Mouse (Mus musculus): ENCODE measurements at regions not wholly inside any gene's neighbourhood (a gene's known extent, or its start where the extent isn't known, plus 50 kb on each side); places are given as distances from the start of the nearest gene placed in this dataset.

GRCm38 (mm10) chr17:9279481-9279880 lies 142.4 kb upstream of the Gm17728 start:
- H3K4me3 ChIP-seq (ENCODE audit: low read depth, low read length), result no peak overlapping the region
- WGBS, result 84% methylated on average over 7 of the region's 7 CpGs
- TF ChIP-seq CTCF (IDR thresholded peaks at IDR 0.05; ENCODE audit: low read depth) (no peak), EP300 (IDR thresholded peaks at IDR 0.05; ENCODE audit: low read depth) (no peak)
- no peak overlapping the region for H3K9ac ChIP-seq (replicated peaks; ENCODE audit: low read depth, low read length)
- ATAC-seq (ENCODE audit: insufficient read depth, low read depth) (no peak), DNase-seq (ENCODE audit: low spot score) (no peak)
- no peaks in the 10 kb centered on the region for H3K36me3 ChIP-seq (replicated peaks; ENCODE audit: control insufficient read depth, insufficient read depth, low read length)
- no peak overlapping the region for H3K4me2 ChIP-seq (ENCODE audit: low read depth, low read length)
- H3K4me1 ChIP-seq (ENCODE audit: control insufficient read depth, insufficient read depth), result no peaks in the 10 kb centered on the region
- no peaks in the 10 kb centered on the region for H3K27me3 ChIP-seq (ENCODE audit: control insufficient read depth, insufficient read depth, low read length)
- no peak overlapping the region for H3K27ac ChIP-seq (ENCODE audit: low read depth)
- no peaks in the 10 kb centered on the region for H3K9me3 ChIP-seq (replicated peaks; ENCODE audit: control insufficient read depth, low read length)

GRCm38 (mm10) chr17:9281891-9282290 lies 140.0 kb upstream of the Gm17728 start:
- Histone ChIP-seq H3K4me3 (ENCODE audit: low read depth, low read length) (no peak overlapping the region), H3K27ac (ENCODE audit: low read depth) (no peak overlapping the region), H3K36me3 (replicated peaks; ENCODE audit: control insufficient read depth, insufficient read depth, low read length) (no peaks in the 10 kb centered on the region), H3K9me3 (replicated peaks; ENCODE audit: control insufficient read depth, low read length) (no peaks in the 10 kb centered on the region), H3K4me2 (ENCODE audit: low read depth, low read length) (no peak overlapping the region), H3K9ac (replicated peaks; ENCODE audit: low read depth, low read length) (no peak overlapping the region), H3K4me1 (ENCODE audit: control insufficient read depth, insufficient read depth) (no peaks in the 10 kb centered on the region), H3K27me3 (ENCODE audit: control insufficient read depth, insufficient read depth, low read length) (no peaks in the 10 kb centered on the region)
- WGBS, result 58% methylated on average over 5 of the region's 5 CpGs
- TF ChIP-seq EP300 (IDR thresholded peaks at IDR 0.05; ENCODE audit: low read depth), result no peak
- no peak for TF ChIP-seq CTCF (IDR thresholded peaks at IDR 0.05; ENCODE audit: low read depth)
- ATAC-seq (ENCODE audit: insufficient read depth, low read depth) (no peak), DNase-seq (ENCODE audit: low spot score) (no peak)

GRCm38 (mm10) chr17:9282333-9283176 lies 139.3 kb upstream of the Gm17728 start:
- 77% methylated on average over 7 of the region's 7 CpGs for WGBS

GRCm38 (mm10) chr17:9286431-9286830 lies 135.4 kb upstream of the Gm17728 start:
- no peak overlapping the region for H3K9ac ChIP-seq (replicated peaks; ENCODE audit: low read depth, low read length)
- H3K4me2 ChIP-seq (ENCODE audit: low read depth, low read length), result no peak overlapping the region
- H3K36me3 ChIP-seq (replicated peaks; ENCODE audit: control insufficient read depth, insufficient read depth, low read length), result no peaks in the 10 kb centered on the region
- no peaks in the 10 kb centered on the region for H3K27me3 ChIP-seq (ENCODE audit: control insufficient read depth, insufficient read depth, low read length)
- no peak overlapping the region for H3K4me3 ChIP-seq (ENCODE audit: low read depth, low read length)
- no peak overlapping the region for H3K27ac ChIP-seq (ENCODE audit: low read depth)
- 0 out of 2 replicates have a peak, but pooled peaks have one; percentile 8 for TF ChIP-seq CTCF (IDR thresholded peaks at IDR 0.05; ENCODE audit: low read depth)
- no peak for TF ChIP-seq EP300 (IDR thresholded peaks at IDR 0.05; ENCODE audit: low read depth)
- DNase-seq (ENCODE audit: low spot score) (no peak), ATAC-seq (ENCODE audit: insufficient read depth, low read depth) (no peak)
- 49% methylated on average over 5 of the region's 5 CpGs for WGBS
- no peaks in the 10 kb centered on the region for H3K4me1 ChIP-seq (ENCODE audit: control insufficient read depth, insufficient read depth)
- no peaks in the 10 kb centered on the region for H3K9me3 ChIP-seq (replicated peaks; ENCODE audit: control insufficient read depth, low read length)

More at GRCm38 (mm10) chr17:9282333-9283176, 139.3 kb upstream of the Gm17728 start:
- TF ChIP-seq CTCF (IDR thresholded peaks at IDR 0.05; ENCODE audit: low read depth) (no peak), EP300 (IDR thresholded peaks at IDR 0.05; ENCODE audit: low read depth) (no peak)
- H3K9me3 ChIP-seq (replicated peaks; ENCODE audit: control insufficient read depth, low read length), result no peaks in the 10 kb centered on the region
- no peak for ATAC-seq (ENCODE audit: insufficient read depth, low read depth)
- H3K27me3 ChIP-seq (ENCODE audit: control insufficient read depth, insufficient read depth, low read length), result no peaks in the 10 kb centered on the region
- no peak overlapping the region for H3K4me3 ChIP-seq (ENCODE audit: low read depth, low read length)
- H3K4me2 ChIP-seq (ENCODE audit: low read depth, low read length), result no peak overlapping the region
- no peaks in the 10 kb centered on the region for H3K36me3 ChIP-seq (replicated peaks; ENCODE audit: control insufficient read depth, insufficient read depth, low read length)
- no peak overlapping the region for H3K9ac ChIP-seq (replicated peaks; ENCODE audit: low read depth, low read length)
- H3K4me1 ChIP-seq (ENCODE audit: control insufficient read depth, insufficient read depth), result no peaks in the 10 kb centered on the region
- no peak for DNase-seq (ENCODE audit: low spot score)
- H3K27ac ChIP-seq (ENCODE audit: low read depth), result no peak overlapping the region

GRCm38 (mm10) chr17:9286834-9287233 lies 135.0 kb upstream of the Gm17728 start:
- 68% methylated on average over 6 of the region's 6 CpGs for WGBS
- ATAC-seq (ENCODE audit: insufficient read depth, low read depth) (no peak), DNase-seq (ENCODE audit: low spot score) (no peak)
- Histone ChIP-seq H3K4me2 (ENCODE audit: low read depth, low read length) (no peak overlapping the region), H3K27ac (ENCODE audit: low read depth) (no peak overlapping the region), H3K36me3 (replicated peaks; ENCODE audit: control insufficient read depth, insufficient read depth, low read length) (no peaks in the 10 kb centered on the region), H3K4me3 (ENCODE audit: low read depth, low read length) (no peak overlapping the region), H3K9ac (replicated peaks; ENCODE audit: low read depth, low read length) (no peak overlapping the region), H3K27me3 (ENCODE audit: control insufficient read depth, insufficient read depth, low read length) (no peaks in the 10 kb centered on the region), H3K4me1 (ENCODE audit: control insufficient read depth, insufficient read depth) (no peaks in the 10 kb centered on the region), H3K9me3 (replicated peaks; ENCODE audit: control insufficient read depth, low read length) (no peaks in the 10 kb centered on the region)
- TF ChIP-seq EP300 (IDR thresholded peaks at IDR 0.05; ENCODE audit: low read depth) (no peak), CTCF (IDR thresholded peaks at IDR 0.05; ENCODE audit: low read depth) (no peak)

- H3K27me3 ChIP-seq (ENCODE audit: control insufficient read depth, insufficient read depth, low read length), result no peaks in the 10 kb centered on the region
- no peak overlapping the region for H3K27ac ChIP-seq (ENCODE audit: low read depth)
- no peaks in the 10 kb centered on the region for H3K9me3 ChIP-seq (replicated peaks; ENCODE audit: control insufficient read depth, low read length)
- no peak overlapping the region for H3K9ac ChIP-seq (replicated peaks; ENCODE audit: low read depth, low read length)
- ATAC-seq (ENCODE audit: insufficient read depth, low read depth) (no peak), DNase-seq (ENCODE audit: low spot score) (no peak)
- H3K36me3 ChIP-seq (replicated peaks; ENCODE audit: control insufficient read depth, insufficient read depth, low read length), result no peaks in the 10 kb centered on the region
- WGBS, result 38% methylated on average over 9 of the region's 9 CpGs
- TF ChIP-seq EP300 (IDR thresholded peaks at IDR 0.05; ENCODE audit: low read depth), result no peak
- no peak for TF ChIP-seq CTCF (IDR thresholded peaks at IDR 0.05; ENCODE audit: low read depth)
- no peak overlapping the region for H3K4me2 ChIP-seq (ENCODE audit: low read depth, low read length)
- H3K4me1 ChIP-seq (ENCODE audit: control insufficient read depth, insufficient read depth), result no peaks in the 10 kb centered on the region
- H3K4me3 ChIP-seq (ENCODE audit: low read depth, low read length), result no peak overlapping the region
Observed at GRCm38 (mm10) chr17:9287682-9288081, 134.2 kb upstream of the Gm17728 start.

All from heart, postnatal 0 days (tissue).